Mouse (Mus musculus) heart, embryonic 13.5 days (tissue): ENCODE results near the gene Lbr. TPM values are rescaled to one million over a fixed set of nuclear protein-coding genes. Genes with fewer than 3 reads are reported as not detected.
A peak's percentile ranks its signal among the peaks of the same experiment; 100 is the strongest.

Source experiments
- ATAC-seq: fragments of 200-750 bp; cut with Nextera tagmentation; 2 replicates; pipeline ENCODE4 v1.8.0; 2017; ENCODE audit warnings: moderate TSS enrichment; ENCODE audit not compliant: insufficient number of reproducible peaks, low FRiP score, low TSS enrichment; ENCODE audit errors: extremely low read depth
- H3K27ac ChIP-seq: fragments of 300-500 bp; sonication (generic); replicated peaks from 2 replicates; pipeline ENCODE4 v1.5.1; 2015; ENCODE audit warnings: moderate library complexity, mild to moderate bottlenecking, inconsistent platforms
- H3K27me3 ChIP-seq: fragments of 300-500 bp; sonication (generic); replicated peaks from 2 replicates; pipeline ENCODE4 v1.6.1; 2015; ENCODE audit warnings: mild to moderate bottlenecking, inconsistent platforms
- H3K36me3 ChIP-seq: fragments of 300-500 bp; sonication (generic); 2 replicates; pipeline ENCODE4 v1.6.1; 2015; ENCODE audit warnings: mild to moderate bottlenecking, inconsistent platforms
- H3K4me1 ChIP-seq: fragments of 300-500 bp; sonication (generic); 2 replicates; pipeline ENCODE4 v1.6.1; 2015; ENCODE audit warnings: inconsistent platforms
- H3K4me2 ChIP-seq: fragments of 300-500 bp; sonication (generic); 2 replicates; pipeline ENCODE4 v1.6.1; 2015; ENCODE audit warnings: inconsistent platforms, mild to moderate bottlenecking, moderate library complexity
- H3K4me3 ChIP-seq: fragments of 300-500 bp; sonication (generic); 2 replicates; pipeline ENCODE4 v1.5.1; 2015; ENCODE audit warnings: moderate library complexity, mild to moderate bottlenecking, inconsistent platforms
- H3K9ac ChIP-seq: fragments of 300-500 bp; sonication (generic); 2 replicates; pipeline ENCODE4 v1.6.1; 2015; ENCODE audit warnings: inconsistent platforms, mild to moderate bottlenecking, moderate library complexity
- H3K9me3 ChIP-seq: fragments of 300-500 bp; sonication (generic); 2 replicates; pipeline ENCODE4 v1.6.1; 2016; ENCODE audit warnings: inconsistent platforms
- WGBS: fragments of 180-500 bp; shearing (Covaris S2); methylation state at CpG from one replicate; pipeline ENCODE4 v1.1.7; 2015; ENCODE audit warnings: mixed read lengths; 5-methylcytosine and 5-hydroxymethylcytosine counted together
- polyA plus RNA-seq: library from polyadenylated mRNA; unstranded; fragments of >200 nt; fragmentation: Nextera tagmentation; extraction: Ambion mirVana; gene quantifications from 2 replicates; pipeline ENCODE4 v1.2.1, GENCODE M21; 2015

Gene Lbr
- polyA plus RNA-seq, result 62.2 and 73.4 TPM in 2 replicates

GRCm38 (mm10) chr1:181842781-181843180 is at the start of gene Lbr:
Gene Lbr (minus strand): TSS chr1:181843046.
- no peak for ATAC-seq
- peak within 1 kb of the TSS; percentile 75 for H3K4me3 ChIP-seq
- no peaks in the 10 kb centered on the region for H3K27me3 ChIP-seq
- H3K36me3 ChIP-seq, result peaks cover 5% of the 10 kb centered on the region
- 1% methylated on average over 14 of the region's 14 CpGs for WGBS
- H3K4me2 ChIP-seq, result peak within 1 kb of the TSS; percentile 91
- peak within 1 kb of the TSS; percentile 98 for H3K27ac ChIP-seq
- H3K9me3 ChIP-seq, result no peaks in the 10 kb centered on the region
- H3K9ac ChIP-seq, result peak within 1 kb of the TSS; percentile 95
- peaks cover 41% of the 10 kb centered on the region for H3K4me1 ChIP-seq

- H3K9ac ChIP-seq, result no peak overlapping the region
- H3K4me3 ChIP-seq, result no peak overlapping the region
- WGBS, result 76% methylated on average over 7 of the region's 7 CpGs
- no peaks in the 10 kb centered on the region for H3K9me3 ChIP-seq
- H3K36me3 ChIP-seq, result no peaks in the 10 kb centered on the region
- no peak overlapping the region for H3K27ac ChIP-seq
- H3K27me3 ChIP-seq, result no peaks in the 10 kb centered on the region
- no peak for ATAC-seq
- H3K4me2 ChIP-seq, result no peak overlapping the region
- H3K4me1 ChIP-seq, result peaks cover 10% of the 10 kb centered on the region
Observed at GRCm38 (mm10) chr1:181889670-181890069, 46.8 kb upstream of the Lbr start.

- peak overlapping the region; percentile 29 for H3K4me2 ChIP-seq
Observed at GRCm38 (mm10) chr1:181888801-181889200, 46.0 kb upstream of the Lbr start.

GRCm38 (mm10) chr1:181881532-181881931 is 38.7 kb upstream of the Lbr start:
- H3K9ac ChIP-seq, result 0 out of 2 replicates have a peak overlapping the region, but pooled peaks have one; percentile 8
- ATAC-seq, result no peak
- 16% methylated on average over 8 of the region's 8 CpGs for WGBS
- no peak overlapping the region for H3K27ac ChIP-seq
- peak overlapping the region; percentile 45 for H3K4me2 ChIP-seq
- H3K4me3 ChIP-seq, result no peak overlapping the region
- H3K36me3 ChIP-seq, result no peaks in the 10 kb centered on the region
- no peaks in the 10 kb centered on the region for H3K9me3 ChIP-seq
- H3K4me1 ChIP-seq, result peaks cover 9% of the 10 kb centered on the region
- no peaks in the 10 kb centered on the region for H3K27me3 ChIP-seq

More at GRCm38 (mm10) chr1:181888801-181889200, 46.0 kb upstream of the Lbr start:
- peak; percentile 40; the same call in 1 of the 2 replicates for ATAC-seq
- WGBS, result 6% methylated on average over 11 of the region's 11 CpGs
- no peak overlapping the region for H3K27ac ChIP-seq
- H3K4me1 ChIP-seq, result peaks cover 3% of the 10 kb centered on the region
- 0 out of 2 replicates have a peak overlapping the region, but pooled peaks have one; percentile 5 for H3K9ac ChIP-seq
- H3K36me3 ChIP-seq, result no peaks in the 10 kb centered on the region
- no peaks in the 10 kb centered on the region for H3K9me3 ChIP-seq
- no peak overlapping the region for H3K4me3 ChIP-seq
- H3K27me3 ChIP-seq, result no peaks in the 10 kb centered on the region

GRCm38 (mm10) chr1:181880752-181881325 is 38.0 kb upstream of the Lbr start:
- Histone ChIP-seq H3K36me3 (no peaks in the 10 kb centered on the region), H3K4me1 (peaks cover 9% of the 10 kb centered on the region), H3K27ac (no peak overlapping the region), H3K4me2 (peak overlapping the region; percentile 45), H3K4me3 (no peak overlapping the region), H3K9me3 (no peaks in the 10 kb centered on the region), H3K9ac (no peak overlapping the region), H3K27me3 (no peaks in the 10 kb centered on the region)
- no peak for ATAC-seq
- 47% methylated on average over 15 of the region's 15 CpGs for WGBS

GRCm38 (mm10) chr1:181878436-181878835 is 35.6 kb upstream of the Lbr start:
- H3K4me2 ChIP-seq, result no peak overlapping the region
- no peaks in the 10 kb centered on the region for H3K9me3 ChIP-seq
- H3K36me3 ChIP-seq, result no peaks in the 10 kb centered on the region
- no peak for ATAC-seq
- H3K9ac ChIP-seq, result no peak overlapping the region
- H3K27ac ChIP-seq, result no peak overlapping the region
- peaks cover 9% of the 10 kb centered on the region for H3K4me1 ChIP-seq
- H3K4me3 ChIP-seq, result no peak overlapping the region
- no peaks in the 10 kb centered on the region for H3K27me3 ChIP-seq
- WGBS, result 72% methylated on average over 5 of the region's 5 CpGs

GRCm38 (mm10) chr1:181877088-181877487 is 34.2 kb upstream of the Lbr start:
- H3K27me3 ChIP-seq, result no peaks in the 10 kb centered on the region
- H3K27ac ChIP-seq, result no peak overlapping the region
- no peak for ATAC-seq
- 51% methylated on average over 5 of the region's 5 CpGs for WGBS
- peaks cover 13% of the 10 kb centered on the region for H3K4me1 ChIP-seq
- H3K36me3 ChIP-seq, result no peaks in the 10 kb centered on the region
- no peak overlapping the region for H3K4me3 ChIP-seq
- no peaks in the 10 kb centered on the region for H3K9me3 ChIP-seq
- no peak overlapping the region for H3K9ac ChIP-seq
- no peak overlapping the region for H3K4me2 ChIP-seq

GRCm38 (mm10) chr1:181876656-181877055 is 33.8 kb upstream of the Lbr start:
- Histone ChIP-seq H3K27ac (no peak overlapping the region), H3K4me3 (no peak overlapping the region), H3K9ac (no peak overlapping the region), H3K27me3 (no peaks in the 10 kb centered on the region), H3K36me3 (no peaks in the 10 kb centered on the region), H3K4me2 (no peak overlapping the region), H3K9me3 (no peaks in the 10 kb centered on the region), H3K4me1 (peaks cover 9% of the 10 kb centered on the region)
- 73% methylated on average over 3 of the region's 3 CpGs for WGBS
- no peak for ATAC-seq

- no peak overlapping the region for H3K4me2 ChIP-seq
- H3K27me3 ChIP-seq, result no peaks in the 10 kb centered on the region
- H3K9me3 ChIP-seq, result no peaks in the 10 kb centered on the region
- no peak overlapping the region for H3K9ac ChIP-seq
- H3K36me3 ChIP-seq, result no peaks in the 10 kb centered on the region
- H3K4me3 ChIP-seq, result no peak overlapping the region
- no peak overlapping the region for H3K27ac ChIP-seq
- WGBS, result 58% methylated on average over 9 of the region's 9 CpGs
- ATAC-seq, result no peak
- H3K4me1 ChIP-seq, result peaks cover 4% of the 10 kb centered on the region; the same call in 1 of the 2 replicates
Observed at GRCm38 (mm10) chr1:181873086-181873920, 30.5 kb upstream of the Lbr start.

- Histone ChIP-seq H3K4me2 (no peak overlapping the region), H3K36me3 (no peaks in the 10 kb centered on the region), H3K9me3 (no peaks in the 10 kb centered on the region), H3K4me1 (peaks cover 4% of the 10 kb centered on the region; the same call in 1 of the 2 replicates), H3K27me3 (no peaks in the 10 kb centered on the region), H3K4me3 (no peak overlapping the region), H3K9ac (no peak overlapping the region), H3K27ac (no peak overlapping the region)
- WGBS, result 56% methylated on average over 3 of the region's 3 CpGs
- no peak for ATAC-seq
Observed at GRCm38 (mm10) chr1:181872639-181873038, 29.8 kb upstream of the Lbr start.

GRCm38 (mm10) chr1:181866429-181867280 is 23.8 kb upstream of the Lbr start:
- 83% methylated on average over 6 of the region's 6 CpGs for WGBS
- no peak for ATAC-seq
- Histone ChIP-seq H3K9me3 (no peaks in the 10 kb centered on the region), H3K9ac (no peak overlapping the region), H3K4me1 (0 out of 2 replicates have a peak, but pooled peaks cover 4% of the 10 kb centered on the region), H3K27ac (no peak overlapping the region), H3K36me3 (no peaks in the 10 kb centered on the region), H3K4me3 (no peak overlapping the region), H3K4me2 (no peak overlapping the region), H3K27me3 (peaks cover 13% of the 10 kb centered on the region)
